Mouse (Mus musculus): ENCODE data around the gene Hist2h2ac.
"Not testable (repeated sequence)": the region's sequence is repeated elsewhere in the genome, so short reads cannot be mapped to it uniquely, and the experiment has no call there.

Gene Hist2h2ac

DNA sequence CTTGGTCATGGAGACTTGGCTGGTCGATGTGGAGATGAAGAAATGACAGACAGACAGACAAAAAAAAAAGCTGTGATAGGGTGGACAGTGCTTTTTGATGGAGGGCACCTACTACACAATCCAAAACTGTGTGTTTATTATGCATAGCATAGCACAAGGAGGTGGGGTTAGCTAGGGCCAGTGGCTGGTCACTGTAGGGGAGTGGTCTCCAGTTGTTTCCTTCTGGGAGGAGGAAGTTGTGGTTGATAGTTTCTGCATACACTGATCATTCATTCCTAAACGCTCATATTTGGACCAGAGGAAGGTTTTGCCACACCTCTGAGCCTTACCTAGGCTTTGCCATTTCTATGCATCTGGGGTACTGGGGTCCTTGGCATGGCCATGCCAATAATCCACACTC, 9.7 kb upstream of the Hist2h2ac start:
- DNase-seq (ENCODE audit: low read depth, low spot score), result no peak

DNA sequence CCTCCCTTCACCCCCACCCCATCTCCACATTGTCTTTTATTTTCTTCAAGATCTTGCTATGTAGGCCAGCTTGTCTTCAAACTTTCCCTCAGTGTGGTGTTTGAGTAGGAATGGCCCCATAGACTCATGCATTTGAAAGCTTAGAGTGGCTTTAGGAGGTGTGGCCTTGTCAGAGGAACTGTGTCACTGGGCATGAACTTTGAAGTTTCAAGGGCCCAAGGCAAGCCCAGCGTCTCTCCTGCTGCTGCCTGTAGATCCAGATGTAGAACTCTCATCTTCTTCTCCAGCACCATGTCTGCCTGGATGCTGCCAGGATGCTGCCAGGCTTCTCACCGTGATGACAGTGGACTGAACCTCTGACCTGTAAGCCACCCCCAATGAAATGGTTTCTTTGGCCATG, 8.1 kb upstream of the Hist2h2ac start:
- DNase-seq (ENCODE audit: low read depth, low spot score), result no peak

DNA sequence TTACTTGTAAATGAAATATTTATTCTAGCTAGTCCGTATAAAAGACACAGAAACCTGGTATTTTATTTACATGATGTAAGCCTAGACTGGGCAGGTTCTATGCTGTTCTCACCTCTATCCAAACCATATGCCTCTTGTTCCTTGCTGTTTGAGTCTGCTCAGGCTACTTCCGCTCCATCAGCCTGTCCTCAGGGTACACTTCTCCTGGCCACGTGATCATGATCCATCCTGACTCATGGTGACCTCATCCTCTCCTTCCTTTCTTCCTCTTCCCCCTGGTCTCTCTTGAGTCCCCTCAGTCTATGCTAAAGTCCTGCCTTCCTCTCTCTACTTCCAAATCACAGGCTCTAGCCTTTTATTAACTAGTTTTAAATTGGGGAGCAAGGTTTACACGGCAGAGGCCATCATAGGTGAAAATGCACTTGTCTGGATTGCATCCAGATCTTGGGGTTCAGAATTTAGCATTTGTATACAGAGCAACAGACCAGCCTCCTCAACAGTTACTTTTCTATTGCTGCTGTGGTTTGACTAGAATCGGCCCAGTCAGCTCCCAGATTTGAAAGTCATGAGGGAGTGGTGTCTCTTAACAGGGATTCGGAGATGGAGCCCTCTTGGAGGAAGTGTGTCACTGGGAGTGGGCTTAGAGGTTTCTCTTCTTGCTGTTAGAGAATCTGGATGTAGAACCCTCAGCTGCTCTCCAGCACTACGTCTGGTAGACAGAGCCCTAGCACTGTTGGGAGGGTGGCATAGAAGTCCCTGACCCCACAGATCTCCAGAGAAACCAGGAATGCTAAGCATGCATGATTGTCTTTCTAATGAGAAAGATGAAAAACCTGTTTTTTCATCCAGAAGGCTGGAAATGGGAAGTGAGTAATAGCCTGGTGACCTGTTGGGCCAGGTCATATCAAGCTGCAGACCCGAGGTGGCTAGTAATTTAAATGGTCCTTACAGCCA, 6.3 kb upstream of the Hist2h2ac start:
- DNase-seq (ENCODE audit: low read depth, low spot score), result no peak

DNA sequence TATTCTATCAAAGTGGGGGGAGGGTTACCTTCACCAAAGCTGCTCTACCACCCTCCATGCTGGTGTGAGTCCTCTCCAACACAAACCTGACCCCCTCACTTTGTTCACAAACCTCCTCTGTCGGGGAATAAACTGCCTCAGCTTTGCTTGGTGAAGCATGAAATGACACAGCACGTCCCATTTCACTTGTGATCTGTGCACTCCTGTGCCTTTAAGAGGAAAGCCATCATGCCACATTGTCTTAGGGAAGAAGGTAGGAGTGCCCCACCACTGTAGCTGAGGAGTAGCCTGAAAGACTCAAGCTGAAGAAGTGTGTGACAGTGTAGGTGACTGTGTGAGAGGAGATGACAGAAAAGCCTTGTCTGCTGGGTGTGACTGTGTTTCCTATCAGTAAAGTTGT, 4.7 kb upstream of the Hist2h2ac start:
- DNase-seq (ENCODE audit: low read depth, low spot score), result no peak

DNA sequence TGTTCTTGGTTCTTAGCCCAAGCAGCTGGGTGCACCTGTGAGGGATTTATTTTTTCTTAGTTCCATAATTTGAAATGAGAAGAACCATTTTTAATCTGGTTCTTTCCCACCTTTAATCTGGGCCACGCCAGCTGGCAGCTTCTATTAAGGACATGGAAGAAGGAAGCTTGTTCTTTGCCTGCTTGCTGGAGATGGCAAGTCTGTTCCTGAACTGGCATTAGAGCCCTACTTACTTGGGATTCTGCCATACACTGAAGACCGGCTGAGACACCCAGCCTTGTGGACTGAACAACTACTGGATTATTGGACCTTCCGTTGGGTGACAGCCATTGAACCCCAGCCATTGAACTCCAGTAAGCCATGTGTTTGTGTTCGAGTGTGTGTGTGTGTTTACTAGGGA, 2.1 kb upstream of the Hist2h2ac start:
- no peak for DNase-seq (ENCODE audit: low read depth, low spot score)

DNA sequence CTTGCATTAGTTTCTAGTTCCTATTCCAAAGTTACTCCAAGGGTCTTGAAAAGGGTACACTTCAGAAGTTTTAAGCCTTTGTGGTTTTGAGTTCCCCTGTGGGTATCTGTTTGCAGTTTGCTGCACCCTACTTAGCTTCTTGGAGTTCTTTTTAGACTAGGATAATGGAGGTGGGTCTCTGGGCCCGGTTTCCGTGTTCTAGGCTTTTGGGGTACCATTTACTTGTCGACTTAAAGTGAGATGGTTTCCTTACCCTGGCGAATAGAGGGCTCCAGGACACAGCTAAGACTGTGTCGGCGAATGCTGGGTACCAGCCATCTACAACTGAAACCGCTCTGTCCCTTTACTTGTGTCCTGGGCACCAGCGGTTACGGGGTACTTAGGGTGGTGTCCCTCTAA, 959 bp upstream of the Hist2h2ac start:
- no peak for DNase-seq (ENCODE audit: low read depth, low spot score)

DNA sequence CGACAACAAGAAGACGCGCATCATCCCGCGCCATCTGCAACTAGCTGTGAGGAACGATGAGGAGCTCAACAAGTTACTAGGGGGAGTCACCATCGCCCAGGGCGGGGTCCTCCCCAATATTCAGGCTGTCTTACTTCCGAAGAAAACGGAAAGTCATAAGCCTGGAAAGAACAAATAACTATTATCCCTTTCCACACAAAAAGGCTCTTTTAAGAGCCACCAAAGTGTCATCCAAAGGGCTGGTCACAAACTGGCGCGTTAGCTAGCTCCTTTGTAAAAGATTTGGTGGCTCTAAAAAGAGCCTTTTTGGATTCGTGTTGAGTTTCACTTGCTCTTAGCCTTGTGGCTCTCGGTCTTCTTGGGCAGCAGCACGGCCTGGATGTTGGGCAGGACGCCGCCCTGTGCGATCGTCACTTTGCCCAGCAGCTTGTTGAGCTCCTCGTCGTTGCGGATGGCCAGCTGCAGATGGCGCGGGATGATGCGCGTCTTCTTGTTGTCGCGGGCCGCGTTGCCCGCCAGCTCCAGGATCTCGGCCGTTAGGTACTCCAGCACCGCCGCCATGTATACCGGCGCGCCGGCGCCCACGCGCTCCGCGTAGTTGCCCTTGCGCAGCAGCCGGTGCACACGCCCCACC, 432 bp downstream of the Hist2h2ac start:
- peak; percentile 73 for DNase-seq (ENCODE audit: low read depth, low spot score)

DNA sequence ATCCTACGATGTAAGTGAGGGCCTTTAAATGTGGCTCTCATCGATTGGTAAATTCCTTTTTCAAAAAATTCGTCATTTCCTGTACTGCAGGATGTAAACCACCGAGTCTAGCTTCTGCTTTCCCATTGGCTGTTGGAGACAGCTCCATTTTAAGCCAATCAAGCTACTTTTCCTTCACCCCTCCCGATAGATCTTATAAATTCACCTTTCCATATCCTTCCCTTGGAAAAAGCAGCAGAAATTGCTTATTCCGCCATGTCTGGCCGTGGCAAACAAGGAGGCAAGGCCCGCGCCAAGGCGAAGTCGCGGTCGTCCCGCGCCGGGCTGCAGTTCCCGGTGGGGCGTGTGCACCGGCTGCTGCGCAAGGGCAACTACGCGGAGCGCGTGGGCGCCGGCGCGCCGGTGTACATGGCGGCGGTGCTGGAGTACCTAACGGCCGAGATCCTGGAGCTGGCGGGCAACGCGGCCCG, 984 bp downstream of the Hist2h2ac start, which contains the start of the genes Bola1 and Hist2h2ab:
TSS of gene Bola1 (minus strand) at position 49 of the 470 bp plus-strand sequence.
TSS of gene Hist2h2ab (plus strand) at position 205 of the 470 bp plus-strand sequence.
- peak; percentile 91 for DNase-seq (ENCODE audit: low read depth, low spot score)

DNA sequence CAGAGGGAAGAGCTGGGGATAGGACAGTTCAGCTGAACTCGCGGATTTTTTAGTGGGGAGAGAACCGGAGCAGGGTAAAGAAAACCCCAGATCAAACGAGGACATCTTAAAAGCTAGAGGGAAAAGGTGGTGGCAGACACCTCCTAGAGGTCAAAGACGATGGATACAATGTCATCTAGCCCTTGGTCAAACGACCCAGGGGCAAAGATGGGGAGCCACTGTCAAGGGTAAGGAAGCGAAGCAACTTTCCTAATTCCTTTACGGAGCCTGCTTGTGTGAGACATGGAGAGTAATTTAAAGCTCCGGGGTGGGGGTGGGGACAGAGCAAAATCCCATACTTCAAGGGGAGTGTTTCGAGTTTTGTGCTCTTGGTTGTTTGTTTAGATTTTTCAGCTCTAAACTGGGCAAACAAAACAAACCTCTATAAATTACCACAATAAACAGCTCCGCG, 1.5 kb downstream of the Hist2h2ac start:
- peak; percentile 32 for DNase-seq (ENCODE audit: low read depth, low spot score)

DNA sequence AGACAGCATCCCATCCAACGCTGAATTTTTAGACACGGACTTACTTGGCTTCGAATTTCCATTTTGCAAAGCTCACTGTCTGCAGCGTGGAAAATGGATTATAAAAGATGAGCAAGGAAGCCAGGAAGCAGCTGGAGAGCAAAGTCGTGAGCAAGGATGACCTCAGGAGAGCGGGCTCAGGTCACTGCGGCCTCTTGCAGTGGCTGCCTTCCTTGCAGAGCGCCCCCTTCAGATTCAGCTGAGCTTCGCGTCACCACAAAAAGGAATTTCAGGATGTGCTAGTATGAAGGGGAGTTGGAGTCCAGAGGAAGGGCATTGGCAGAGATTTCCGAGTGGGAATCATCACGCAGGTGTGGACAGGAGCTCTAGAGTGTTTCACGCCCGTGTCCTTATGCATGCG, 11.4 kb downstream of the Hist2h2ac start:
- no peak for DNase-seq (ENCODE audit: low read depth, low spot score)

DNA sequence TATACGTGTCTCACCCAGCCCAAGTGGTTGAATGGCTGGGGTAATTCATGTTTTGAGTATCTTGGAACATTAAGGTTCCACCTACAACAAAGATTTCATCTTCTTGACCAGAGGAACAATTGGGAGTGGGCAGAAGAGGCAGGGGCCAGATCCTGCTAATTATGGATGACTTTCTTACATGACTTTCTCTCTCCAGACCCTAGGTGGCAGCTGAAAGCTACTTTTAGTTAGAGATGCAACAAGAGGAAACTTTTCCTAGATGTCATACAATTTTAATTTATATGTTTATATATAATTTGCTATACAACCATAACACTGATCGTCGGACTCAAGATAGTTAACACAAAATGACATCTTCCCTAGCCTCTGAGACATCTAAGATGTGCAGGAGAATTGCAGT, 12.9 kb downstream of the Hist2h2ac start:
- DNase-seq (ENCODE audit: low read depth, low spot score), result no peak

DNA sequence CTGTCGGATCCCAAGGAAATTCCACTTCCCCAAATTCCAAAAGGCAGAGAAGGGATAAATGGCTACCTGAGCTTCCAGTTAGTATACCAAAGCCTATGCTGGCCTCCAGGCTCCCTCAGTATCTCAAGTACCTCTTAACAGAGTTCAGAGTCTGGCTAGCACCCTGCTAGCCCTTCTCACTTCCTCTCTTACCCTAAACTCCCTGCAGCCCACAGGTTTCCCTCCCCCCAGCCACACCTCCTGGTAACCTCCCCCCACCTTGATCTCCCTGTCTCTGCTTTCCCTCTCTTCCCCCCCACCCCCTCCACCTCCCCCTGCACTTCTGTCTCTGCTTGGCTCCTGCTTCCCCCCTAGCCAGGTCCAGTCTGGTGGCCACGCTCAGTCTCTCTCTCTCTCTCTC, 20.9 kb downstream of the Hist2h2ac start:
- DNase-seq (ENCODE audit: low read depth, low spot score), result no peak

DNA sequence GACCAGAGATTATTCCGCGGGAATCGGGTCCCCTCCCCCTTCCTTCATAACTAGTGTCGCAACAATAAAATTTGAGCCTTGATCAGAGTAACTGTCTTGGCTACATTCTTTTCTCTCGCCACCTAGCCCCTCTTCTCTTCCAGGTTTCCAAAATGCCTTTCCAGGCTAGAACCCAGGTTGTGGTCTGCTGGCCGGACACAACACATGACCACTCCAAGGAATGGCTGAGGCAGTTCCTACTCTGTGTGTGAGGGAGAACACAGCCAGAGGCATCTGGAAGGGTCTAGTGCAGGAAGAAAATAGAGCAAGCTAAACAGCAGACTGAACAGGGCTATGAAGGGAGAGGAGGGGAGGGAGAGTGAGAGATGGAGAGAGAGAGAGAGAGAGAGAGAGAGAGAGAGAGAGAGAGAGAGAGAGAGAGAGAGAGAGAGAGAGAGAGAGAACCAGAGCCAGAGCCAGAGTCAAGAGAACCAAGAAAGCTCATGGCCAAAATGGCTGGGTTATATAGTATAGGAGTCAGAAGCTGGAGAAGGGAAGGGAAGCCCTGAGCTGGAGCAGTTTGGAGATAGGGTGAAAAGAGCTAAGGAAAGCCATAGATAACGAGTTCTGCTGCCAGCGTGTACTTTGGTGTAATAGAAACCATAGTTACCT, 22.0 kb downstream of the Hist2h2ac start:
- DNase-seq (ENCODE audit: low read depth, low spot score), result not testable (repeated sequence)

DNA sequence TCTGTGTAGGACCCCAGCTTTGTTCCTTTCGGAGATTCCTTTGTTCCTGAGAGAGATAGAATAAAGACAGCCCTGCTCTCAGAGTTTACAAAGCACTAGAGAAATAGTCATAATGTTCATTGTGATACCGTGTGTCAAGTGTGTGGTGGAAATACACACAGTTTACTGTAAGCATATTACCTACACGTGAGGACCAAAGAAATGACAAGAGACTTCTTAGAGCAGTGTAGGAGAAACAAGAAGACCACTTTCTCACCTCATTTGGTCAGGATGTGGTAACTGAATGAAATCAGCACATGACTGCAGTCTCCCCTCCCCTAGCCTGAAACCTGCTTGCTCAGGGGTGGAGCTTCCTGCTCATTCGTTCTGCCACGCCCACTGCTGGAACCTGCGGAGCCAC, 22.5 kb downstream of the Hist2h2ac start:
- DNase-seq (ENCODE audit: low read depth, low spot score), result no peak

DNA sequence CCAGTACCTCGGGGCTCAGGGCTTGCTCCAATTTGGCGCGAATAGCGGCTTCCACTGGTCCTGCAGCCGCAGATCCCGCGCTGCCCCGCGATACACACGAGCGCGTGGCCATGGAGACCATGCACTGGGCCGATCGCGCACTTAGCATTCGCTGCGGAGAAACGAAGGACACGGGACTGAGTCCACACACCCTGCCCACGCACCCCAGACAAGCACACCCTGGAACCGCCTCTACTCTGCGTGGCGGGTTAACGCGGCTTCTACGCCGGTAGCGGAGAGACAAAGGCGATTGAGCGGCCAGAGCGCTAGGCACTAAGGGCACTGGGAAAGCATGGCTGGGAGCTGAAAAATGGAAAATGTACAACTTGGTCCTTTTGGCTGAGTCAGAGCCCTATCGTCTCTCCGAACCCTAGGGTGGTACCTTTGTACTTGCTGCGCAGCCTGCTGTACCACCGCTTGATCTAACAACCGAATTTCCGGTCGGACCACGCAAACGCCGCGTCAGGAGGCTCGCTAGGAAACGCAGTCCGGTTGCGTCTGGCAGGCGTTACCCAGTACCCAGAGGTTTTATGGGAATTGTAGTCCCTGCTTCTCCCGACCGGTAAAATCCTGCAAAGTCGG, 23.4 kb downstream of the Hist2h2ac start:
- peak; percentile 92 for DNase-seq (ENCODE audit: low read depth, low spot score)

DNA sequence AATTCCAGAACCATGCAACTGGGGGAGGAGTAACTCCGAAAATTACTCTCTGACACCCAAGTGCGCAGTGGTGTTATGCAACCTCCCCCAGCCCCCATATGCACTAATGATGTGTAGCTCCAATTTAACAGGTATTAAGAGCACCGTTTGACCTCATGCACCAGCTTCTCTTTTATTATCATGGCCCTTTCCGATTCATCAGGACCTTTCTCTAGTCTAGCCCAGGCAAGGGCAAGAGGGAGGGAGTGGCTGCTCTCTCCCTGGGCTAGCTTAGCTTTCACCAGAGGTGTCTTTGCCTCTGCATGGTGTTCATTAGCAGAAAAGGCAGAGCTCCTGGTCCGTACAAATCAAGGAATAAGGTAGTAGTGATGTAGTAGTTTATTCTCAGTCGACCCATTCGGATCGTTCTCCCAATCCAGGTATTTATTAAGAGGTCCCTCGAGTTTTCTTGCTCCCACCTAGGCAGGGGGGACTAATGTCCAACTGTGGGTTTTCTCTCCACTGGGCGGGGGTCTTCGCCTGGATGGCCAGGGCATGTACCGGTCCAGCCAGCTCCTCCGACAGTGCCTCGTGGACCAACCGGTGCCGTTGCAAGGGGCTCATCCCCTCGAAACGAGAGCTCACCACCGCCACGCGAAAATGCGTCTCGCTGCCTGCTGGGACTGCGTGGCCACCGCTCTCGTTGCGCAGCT, 24.1 kb downstream of the Hist2h2ac start:
- DNase-seq (ENCODE audit: low read depth, low spot score), result no peak

DNA sequence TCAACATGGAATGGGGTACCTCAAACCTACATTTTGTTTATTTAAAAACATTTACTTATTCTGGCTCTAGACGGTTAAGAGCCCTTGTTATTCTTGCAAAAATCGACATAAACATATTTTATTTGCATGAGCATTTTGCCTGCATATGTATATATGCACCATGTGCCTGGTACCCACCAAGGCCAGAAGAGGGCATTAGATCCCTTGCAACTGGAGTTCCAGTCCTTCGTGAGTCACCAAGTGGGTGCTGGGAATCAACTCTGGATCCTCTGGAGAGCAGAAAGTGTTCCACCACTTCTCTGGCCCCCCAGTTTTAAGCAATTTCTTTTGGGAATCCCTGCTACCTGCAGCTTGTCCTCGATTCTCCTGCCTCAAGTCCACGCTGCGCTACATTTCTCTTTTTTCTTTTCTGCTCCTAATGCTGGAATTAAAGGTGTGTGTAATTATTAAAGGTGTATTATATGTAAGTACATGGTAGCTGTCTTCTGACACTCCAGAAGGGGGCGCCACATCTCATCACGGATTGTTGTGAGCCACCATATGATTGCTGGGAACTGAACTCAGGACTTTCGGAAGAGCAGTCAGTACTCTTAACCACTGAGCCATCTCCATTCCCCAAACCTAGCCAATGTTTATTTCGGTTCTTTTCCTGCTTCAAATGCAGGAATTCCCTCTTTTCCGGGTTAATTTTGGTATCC, 24.9 kb downstream of the Hist2h2ac start:
- no peak for DNase-seq (ENCODE audit: low read depth, low spot score)

DNA sequence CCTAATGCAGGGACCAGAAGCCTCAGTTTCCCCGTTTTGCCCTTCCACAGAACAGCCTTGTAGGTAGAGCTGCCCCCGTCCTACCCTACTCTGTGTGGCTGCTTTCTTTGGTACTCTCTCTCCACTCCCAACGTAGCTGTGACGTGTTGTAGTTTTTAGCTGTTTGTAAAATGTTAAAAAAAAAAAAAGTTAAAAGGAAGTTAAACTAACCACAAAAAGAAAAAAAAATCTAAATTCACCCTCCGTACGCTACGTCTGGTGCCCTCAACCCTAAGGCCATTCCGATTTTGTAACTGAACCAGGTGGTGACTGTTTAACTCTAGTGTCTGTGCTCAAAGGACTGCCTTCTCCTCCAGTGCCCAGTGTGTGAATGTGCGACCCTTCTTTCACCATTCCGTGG, 25.7 kb downstream of the Hist2h2ac start:
- DNase-seq (ENCODE audit: low read depth, low spot score), result no peak

DNA sequence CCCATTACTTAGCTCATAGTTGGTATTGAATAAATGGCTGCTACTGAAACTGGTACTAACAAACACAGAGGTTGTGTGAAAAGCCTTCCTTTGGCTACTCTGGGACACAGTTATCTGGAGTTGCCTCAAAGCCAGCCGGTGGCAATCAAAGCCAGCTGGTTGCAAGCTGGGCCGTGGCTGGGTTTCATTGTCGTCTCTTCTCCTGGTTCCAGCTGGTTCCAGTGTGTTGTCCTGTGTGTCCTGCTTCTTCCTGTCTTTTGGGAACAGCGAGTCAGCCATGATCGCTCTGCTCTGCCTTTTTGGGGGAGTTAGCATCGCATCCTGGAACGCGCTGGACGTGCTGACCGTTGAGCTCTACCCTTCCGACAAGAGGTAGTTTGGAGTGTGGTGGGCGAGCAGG, 27.7 kb downstream of the Hist2h2ac start:
- DNase-seq (ENCODE audit: low read depth, low spot score), result no peak

DNA sequence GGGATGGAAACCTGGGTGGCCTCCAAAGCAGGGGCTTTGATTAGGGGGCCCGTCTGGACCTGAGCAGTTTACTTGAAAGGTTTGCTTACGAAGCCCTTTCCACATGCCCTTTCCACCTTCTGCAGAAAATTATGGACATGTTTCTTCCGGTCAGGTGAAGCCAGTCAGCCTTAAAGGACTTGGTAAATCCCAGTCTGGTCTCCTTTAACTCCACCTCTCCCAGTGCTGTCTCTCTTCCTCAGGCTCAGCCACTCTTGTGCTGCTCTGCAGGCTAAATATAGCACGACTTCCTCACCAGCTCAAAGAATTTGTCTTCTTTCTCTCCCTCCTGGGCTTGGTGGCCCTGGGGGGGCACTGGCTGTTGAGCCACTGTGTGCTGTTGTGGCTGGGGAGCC, 38.3 kb downstream of the Hist2h2ac start:
- no peak for DNase-seq (ENCODE audit: low read depth, low spot score)
